Mouse (Mus musculus): ENCODE results near the gene Cped1.

GRCm38 (mm10) chr6:22140786-22141185 is 155.1 kb downstream of the Cped1 start:
- TF ChIP-seq GATA1 (IDR thresholded peaks at IDR 0.05; ENCODE audit: borderline replicate concordance, low read length) (no peak), GATA2 (IDR thresholded peaks at IDR 0.05; ENCODE audit: borderline replicate concordance, low read depth, low read length) (no peak), CTCF (IDR thresholded peaks at IDR 0.05; ENCODE audit: low read depth, low read length) (no peak), TAL1 (conservative IDR thresholded peaks at IDR 0.05; ENCODE audit: low read depth, low read length) (no peak), POLR2AphosphoS5 (IDR thresholded peaks at IDR 0.05; ENCODE audit: insufficient replicate concordance, low read depth, low read length) (no peak)
